Mouse (Mus musculus) myocyte (in vitro differentiated cells): Measurements from ENCODE around the gene Herc4. TPM values are rescaled to one million over a fixed set of nuclear protein-coding genes. Genes with fewer than 3 reads are reported as not detected.
A peak's percentile ranks its signal among the peaks of the same experiment; 100 is the strongest.

Source experiments
- H3K27me3 ChIP-seq: one replicate; pipeline ENCODE4 v1.6.1; 2011; ENCODE audit not compliant: control insufficient read depth, insufficient read depth, insufficient read length
- H3K36me3 ChIP-seq: one replicate; pipeline ENCODE4 v1.6.1; 2011; ENCODE audit not compliant: control insufficient read depth, insufficient read depth
- H3K4me2 ChIP-seq: one replicate; pipeline ENCODE4 v1.6.1; 2011; ENCODE audit warnings: low read depth, control low read depth
- H3K4me3 ChIP-seq: one replicate; pipeline ENCODE4 v1.5.1; 2011; ENCODE audit warnings: mild to moderate bottlenecking, control low read depth, moderate library complexity
- H3K79me2 ChIP-seq: one replicate; pipeline ENCODE4 v1.6.1; 2011; ENCODE audit not compliant: control insufficient read depth, insufficient read depth
- H3ac ChIP-seq: one replicate; pipeline ENCODE4 v1.6.1; 2011; ENCODE audit not compliant: control insufficient read depth, insufficient read length
- CEBPB ChIP-seq: IDR thresholded peaks from 2 replicates; pipeline ENCODE4 v1.6.1; 2011; ENCODE audit warnings: mild to moderate bottlenecking, moderate library complexity; ENCODE audit not compliant: poor library complexity, insufficient read depth, severe bottlenecking
- E2F4 ChIP-seq: IDR thresholded peaks from one replicate; pipeline ENCODE4 v1.6.1; 2011; ENCODE audit warnings: mild to moderate bottlenecking, control low read depth, moderate library complexity; ENCODE audit not compliant: insufficient read depth
- MAX ChIP-seq: IDR thresholded peaks from one replicate; pipeline ENCODE4 v1.6.1; 2011; ENCODE audit warnings: low read depth, mild to moderate bottlenecking, control low read depth
- MYOD1 ChIP-seq, 3 experiments: IDR thresholded peaks; one replicate each; pipeline ENCODE4 v1.6.1; 2011; ENCODE audit warnings: control low read depth in 2 of 3, low read depth in 2 of 3, mild to moderate bottlenecking in 2 of 3, moderate library complexity in 1 of 3; ENCODE audit not compliant: insufficient read length in 2 of 3, control insufficient read depth in 1 of 3
- MYOG ChIP-seq, 3 experiments: IDR thresholded peaks; one replicate each; pipeline ENCODE4 v1.6.1; 2011; ENCODE audit warnings: control low read depth in 2 of 3, low read depth in 2 of 3, mild to moderate bottlenecking in 2 of 3; ENCODE audit not compliant: insufficient read length in 2 of 3, control insufficient read depth in 1 of 3, insufficient read depth in 1 of 3
- POLR2A ChIP-seq: IDR thresholded peaks from one replicate; pipeline ENCODE4 v1.6.1; 2011; ENCODE audit warnings: low read depth, mild to moderate bottlenecking, control low read depth, moderate library complexity; ENCODE audit not compliant: insufficient read length
- POLR2AphosphoS2 ChIP-seq: IDR thresholded peaks from one replicate; pipeline ENCODE4 v1.6.1; 2011; ENCODE audit warnings: low read depth, control low read depth; ENCODE audit not compliant: insufficient read length
- REST ChIP-seq: IDR thresholded peaks from one replicate; pipeline ENCODE4 v1.6.1; 2011; ENCODE audit warnings: mild to moderate bottlenecking, control low read depth, moderate library complexity; ENCODE audit not compliant: insufficient read depth, insufficient read length
- SRF ChIP-seq: IDR thresholded peaks from one replicate; pipeline ENCODE4 v1.6.1; 2011; ENCODE audit warnings: low read depth; ENCODE audit not compliant: control insufficient read depth, insufficient read length
- TCF12 ChIP-seq: IDR thresholded peaks from one replicate; pipeline ENCODE4 v1.6.1; 2011; ENCODE audit warnings: mild to moderate bottlenecking, control low read depth; ENCODE audit not compliant: poor library complexity, insufficient read depth, severe bottlenecking
- TCF3 ChIP-seq: IDR thresholded peaks from one replicate; pipeline ENCODE4 v1.6.1; 2011; ENCODE audit warnings: low read depth, control low read depth; ENCODE audit not compliant: insufficient read length
- USF1 ChIP-seq: IDR thresholded peaks from one replicate; pipeline ENCODE4 v1.6.1; 2011; ENCODE audit warnings: low read depth, mild to moderate bottlenecking, control low read depth, moderate library complexity
- polyA plus RNA-seq: library from polyadenylated mRNA; unstranded; fragments of >200 nt; fragmentation: generic; extraction: Trizol; gene quantifications from one replicate; pipeline ENCODE4 v1.2.1, GENCODE M21; 2012; ENCODE audit warnings: missing spikeins

Gene Herc4
- polyA plus RNA-seq, 1 experiment = 13.6 TPM

DNA sequence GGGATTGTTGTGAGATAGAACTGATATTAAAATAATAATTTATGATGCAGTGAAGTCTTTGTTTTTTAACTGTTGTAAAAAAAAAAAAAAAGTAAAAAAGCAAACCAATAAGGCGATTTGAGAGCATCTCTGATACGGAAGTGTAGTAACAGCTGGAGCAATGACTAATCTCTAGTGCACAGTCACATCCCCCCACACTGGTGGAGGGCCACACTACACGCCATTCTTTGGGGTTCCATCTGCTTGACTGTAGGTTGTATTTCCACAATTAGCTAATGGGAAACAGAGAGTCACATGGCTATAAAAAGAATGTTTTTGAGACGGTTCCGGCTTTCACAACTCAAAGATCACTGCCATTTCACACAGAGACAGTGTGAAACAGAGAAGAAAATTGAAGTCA is 9.5 kb upstream of the Herc4 start:
- Histone ChIP-seq H3K79me2 (no peaks in the 10 kb centered on the region), H3ac (no peak overlapping the region), H3K4me2 (peak overlapping the region; percentile 35), H3K4me3 (no peak overlapping the region), H3K27me3 (no peaks in the 10 kb centered on the region), H3K36me3 (no peaks in the 10 kb centered on the region)
- TF ChIP-seq USF1 (peak; percentile 24), MYOD1 (IDR thresholded peaks at IDR 0.05; ENCODE audit: control insufficient read depth in 1 of 3, insufficient read length in 2 of 3, low read depth in 2 of 3) (peak in 1 of 3 experiments; percentile 64), SRF (no peak)

DNA sequence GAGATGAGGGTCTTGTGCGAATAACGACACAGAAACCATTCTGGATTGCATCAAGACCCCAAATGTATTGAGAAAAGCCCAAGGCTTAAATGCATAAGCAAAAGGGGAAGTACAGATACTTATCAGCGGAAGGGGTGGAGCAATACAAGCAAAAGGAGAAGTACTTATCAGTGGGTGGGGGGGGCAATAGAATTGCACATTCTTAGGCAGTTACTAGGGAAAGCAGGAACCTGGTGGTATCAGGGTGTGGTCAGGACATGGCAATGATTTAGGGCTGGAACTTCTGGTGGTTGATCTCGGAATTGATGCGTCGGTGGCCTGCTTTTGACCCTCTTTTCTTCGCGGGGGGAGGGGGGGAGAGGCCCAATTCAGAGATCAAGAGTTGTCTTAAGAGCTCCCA is 7.7 kb upstream of the Herc4 start:
- no peak overlapping the region for H3ac ChIP-seq
- no peak overlapping the region for H3K4me2 ChIP-seq
- no peak overlapping the region for H3K4me3 ChIP-seq
- H3K79me2 ChIP-seq = no peaks in the 10 kb centered on the region
- no peak for TF ChIP-seq REST
- no peaks in the 10 kb centered on the region for H3K36me3 ChIP-seq
- H3K27me3 ChIP-seq = no peaks in the 10 kb centered on the region

GRCm38 (mm10) chr10:63236663-63237062 is 6.9 kb upstream of the Herc4 start:
- TF ChIP-seq CEBPB = no peak
- TF ChIP-seq POLR2AphosphoS2 = no peak
- no peaks in the 10 kb centered on the region for H3K27me3 ChIP-seq
- H3K79me2 ChIP-seq = no peaks in the 10 kb centered on the region
- H3K4me2 ChIP-seq = no peak overlapping the region
- no peak overlapping the region for H3K4me3 ChIP-seq
- H3ac ChIP-seq = no peak overlapping the region
- no peaks in the 10 kb centered on the region for H3K36me3 ChIP-seq

- H3K4me2 ChIP-seq = no peak overlapping the region
- no peak for TF ChIP-seq SRF
- no peak for TF ChIP-seq TCF3
- no peak for TF ChIP-seq POLR2AphosphoS2
- no peak for TF ChIP-seq TCF12
- TF ChIP-seq MYOG (IDR thresholded peaks at IDR 0.05; ENCODE audit: control insufficient read depth in 1 of 3, insufficient read depth in 1 of 3, insufficient read length in 2 of 3, low read depth in 2 of 3) = no peak
- TF ChIP-seq CEBPB = no peak
- no peak for TF ChIP-seq USF1
- no peak for TF ChIP-seq REST
- no peak for TF ChIP-seq MYOD1 (IDR thresholded peaks at IDR 0.05; ENCODE audit: control insufficient read depth in 1 of 3, insufficient read length in 2 of 3, low read depth in 2 of 3)
- TF ChIP-seq E2F4 = no peak
- no peak for TF ChIP-seq POLR2A
- TF ChIP-seq MAX = no peak
Observed at GRCm38 (mm10) chr10:63237206-63237605, 6.4 kb upstream of the Herc4 start.

GRCm38 (mm10) chr10:63238090-63238489 is 5.5 kb upstream of the Herc4 start:
- Histone ChIP-seq H3ac (no peak overlapping the region), H3K4me2 (no peak overlapping the region), H3K36me3 (no peaks in the 10 kb centered on the region), H3K79me2 (no peaks in the 10 kb centered on the region), H3K4me3 (no peak overlapping the region), H3K27me3 (no peaks in the 10 kb centered on the region)
- no peak for TF ChIP-seq USF1
- no peak for TF ChIP-seq MAX
- TF ChIP-seq CEBPB = no peak
- no peak for TF ChIP-seq POLR2AphosphoS2
- no peak for TF ChIP-seq MYOG (IDR thresholded peaks at IDR 0.05; ENCODE audit: control insufficient read depth in 1 of 3, insufficient read depth in 1 of 3, insufficient read length in 2 of 3, low read depth in 2 of 3)
- TF ChIP-seq SRF = no peak
- no peak for TF ChIP-seq POLR2A
- no peak for TF ChIP-seq TCF12
- no peak for TF ChIP-seq E2F4

More at GRCm38 (mm10) chr10:63237206-63237605, 6.4 kb upstream of the Herc4 start:
- H3K4me3 ChIP-seq = no peak overlapping the region
- no peaks in the 10 kb centered on the region for H3K36me3 ChIP-seq
- H3K79me2 ChIP-seq = no peaks in the 10 kb centered on the region
- H3K27me3 ChIP-seq = no peaks in the 10 kb centered on the region
- no peak overlapping the region for H3ac ChIP-seq

- Histone ChIP-seq H3K79me2 (peaks cover 7% of the 10 kb centered on the region), H3K36me3 (no peaks in the 10 kb centered on the region)
- TF ChIP-seq TCF3 (no peak), REST (no peak), TCF12 (no peak), CEBPB (no peak), POLR2AphosphoS2 (no peak), SRF (no peak), MAX (no peak), USF1 (no peak)
Observed at GRCm38 (mm10) chr10:63239848-63240247, 3.8 kb upstream of the Herc4 start.

More at GRCm38 (mm10) chr10:63239848-63240247, 3.8 kb upstream of the Herc4 start:
- Histone ChIP-seq H3ac (no peak overlapping the region), H3K4me3 (no peak overlapping the region), H3K27me3 (no peaks in the 10 kb centered on the region), H3K4me2 (no peak overlapping the region)
